Mouse (Mus musculus): ENCODE results near the gene Mlkl. TPM values are rescaled to one million over a fixed set of nuclear protein-coding genes. Genes with fewer than 3 reads are reported as not detected.
A peak's percentile ranks its signal among the peaks of the same experiment; 100 is the strongest.

Gene Mlkl
- total and polyA plus RNA-seq, 3 experiments = 0.72 to 7.9 (median 1.5) TPM

DNA sequence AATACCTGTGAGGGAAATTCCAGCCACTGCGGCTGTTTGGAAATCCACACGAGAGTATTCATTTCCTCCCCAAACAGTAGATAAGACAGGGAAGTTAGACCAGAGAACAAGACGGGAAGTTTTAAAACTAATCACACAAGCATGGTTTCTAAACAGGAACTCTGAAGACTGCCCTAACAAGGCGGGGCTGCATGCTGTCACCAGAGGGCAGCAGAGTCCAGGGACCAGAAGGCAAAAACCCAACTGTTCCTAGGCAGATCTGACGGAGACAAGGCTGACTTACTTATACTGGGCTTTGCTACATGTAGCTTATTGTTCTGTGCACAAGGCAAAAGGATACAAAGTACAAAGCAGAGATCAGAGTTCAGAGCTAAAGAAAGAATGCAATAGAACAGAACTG, 5.2 kb upstream of the Mlkl start:
- peaks cover 50% of the 10 kb centered on the region for H3K27me3 ChIP-seq (replicated peaks)
- H3K27ac ChIP-seq (ENCODE audit: insufficient read depth, low read depth) = no peak overlapping the region
- no peaks in the 10 kb centered on the region for H3K79me2 ChIP-seq (replicated peaks; ENCODE audit: control insufficient read depth, extremely low read depth, insufficient read depth, poor library complexity, severe bottlenecking)
- H3K4me3 ChIP-seq (replicated peaks in 1 of 3; ENCODE audit: low read depth in 2 of 3, low read length in 2 of 3, poor library complexity in 1 of 3) = no peak overlapping the region
- dilution Hi-C loops (cut with MboI; ENCODE audit: extremely low pct_ligation_motif_present, extremely low pct_unique_long_range_greater_than_20kb, low sequenced_read_pairs) = no loop called here
- H3K9me3 ChIP-seq (replicated peaks; ENCODE audit: low read length) = peaks cover 2% of the 10 kb centered on the region
- no peak overlapping the region for H3K4me2 ChIP-seq (ENCODE audit: insufficient read depth, low read depth, poor library complexity, severe bottlenecking)
- peak; percentile 74 for DNase-seq (ENCODE audit: extremely low read depth)
- no peak overlapping the region for H3K9ac ChIP-seq (ENCODE audit: insufficient read depth, low read depth)
- peaks cover 7 to 9% of the 10 kb centered on the region in 2 experiments for H3K4me1 ChIP-seq (ENCODE audit: control insufficient read depth in 1 of 2, insufficient read depth in 2 of 2)
- no peaks in the 10 kb centered on the region for H3K36me3 ChIP-seq (replicated peaks in 1 of 2; ENCODE audit: control insufficient read depth in 1 of 2, insufficient read depth in 1 of 2, low read length in 1 of 2)
- in situ Hi-C loops (cut with MboI; ENCODE audit: low pct_ligation_motif_present, low pct_unique_long_range_greater_than_20kb, low sequenced_read_pairs) = loop anchor here (10.0 kb wide), 1 partner anchor 282 kb away; no protein-coding TSS in a partner anchor
- TF ChIP-seq CTCF (conservative IDR thresholded peaks at IDR 0.05 in 1 of 2, IDR thresholded peaks at IDR 0.05 in 1 of 2; ENCODE audit: low read depth in 2 of 2, low read length in 2 of 2) = peak; percentile 60 to 98; a peak in 3 of 4 replicates
- peak; percentile 39; the same call in 1 of the 2 replicates for TF ChIP-seq MAX (IDR thresholded peaks at IDR 0.05; ENCODE audit: low read length)
- peak; percentile 59; the same call in 1 of the 2 replicates for TF ChIP-seq NELFE (IDR thresholded peaks at IDR 0.05; ENCODE audit: low read depth, low read length)
- TF ChIP-seq RAD21 (IDR thresholded peaks at IDR 0.05; ENCODE audit: low read depth, low read length) = peak; percentile 98
- peak; percentile 80 for TF ChIP-seq ZC3H11A (IDR thresholded peaks at IDR 0.05; ENCODE audit: low read depth, low read length)
- peak; percentile 98 for TF ChIP-seq SMC3 (IDR thresholded peaks at IDR 0.05; ENCODE audit: low read depth, low read length)
- TF ChIP-seq USF2 (conservative IDR thresholded peaks at IDR 0.05; ENCODE audit: low read depth, low read length) = no peak
- no peak for TF ChIP-seq ETS1 (conservative IDR thresholded peaks at IDR 0.05; ENCODE audit: low read depth, low read length)
- no peak for TF ChIP-seq MAZ (IDR thresholded peaks at IDR 0.05; ENCODE audit: low read depth, low read length)
- 0 out of 2 replicates have a peak, but pooled peaks have one; percentile 35 for TF ChIP-seq MEF2A (IDR thresholded peaks at IDR 0.05; ENCODE audit: borderline replicate concordance, low read depth, low read length)
- no peak for TF ChIP-seq JUN (IDR thresholded peaks at IDR 0.05; ENCODE audit: insufficient read depth, low read depth, low read length)

DNA sequence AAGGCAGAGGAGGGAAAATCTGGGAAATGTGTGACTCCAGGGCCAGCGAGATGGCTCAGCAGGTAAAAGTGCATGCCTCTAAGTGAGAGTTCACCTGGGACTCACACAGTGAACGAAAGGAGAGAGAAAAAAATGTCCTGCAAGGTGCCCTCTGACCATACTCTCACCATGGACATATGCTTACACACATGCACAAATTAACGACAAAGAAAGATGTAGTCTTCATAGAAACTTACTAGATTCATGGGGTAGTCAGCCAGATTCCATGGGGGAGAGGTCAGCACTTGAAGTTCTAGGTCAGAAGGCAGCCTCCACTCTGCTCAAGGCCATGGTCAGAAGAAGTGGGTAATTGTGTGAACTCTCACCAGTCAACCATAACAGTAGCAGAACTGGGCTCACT, 2.2 kb upstream of the Mlkl start:
- no peak for DNase-seq (ENCODE audit: extremely low read depth)
- Histone ChIP-seq H3K27me3 (replicated peaks) (peaks cover 34% of the 10 kb centered on the region), H3K4me3 (replicated peaks in 1 of 3; ENCODE audit: low read depth in 2 of 3, low read length in 2 of 3, poor library complexity in 1 of 3) (no peak overlapping the region), H3K4me1 (ENCODE audit: control insufficient read depth in 1 of 2, insufficient read depth in 2 of 2) (peaks cover 0 to 11% of the 10 kb centered on the region in 2 experiments; a peak in 2 of 4 replicates), H3K79me2 (replicated peaks; ENCODE audit: control insufficient read depth, extremely low read depth, insufficient read depth, poor library complexity, severe bottlenecking) (no peaks in the 10 kb centered on the region), H3K9me3 (replicated peaks; ENCODE audit: low read length) (peaks cover 2% of the 10 kb centered on the region), H3K4me2 (ENCODE audit: insufficient read depth, low read depth, poor library complexity, severe bottlenecking) (no peak overlapping the region), H3K27ac (ENCODE audit: insufficient read depth, low read depth) (no peak overlapping the region), H3K36me3 (replicated peaks in 1 of 2; ENCODE audit: control insufficient read depth in 1 of 2, insufficient read depth in 1 of 2, low read length in 1 of 2) (no peaks in the 10 kb centered on the region), H3K9ac (ENCODE audit: insufficient read depth, low read depth) (no peak overlapping the region)
- TF ChIP-seq POLR2A (IDR thresholded peaks at IDR 0.05; ENCODE audit: low read depth, low read length) (no peak), UBTF (IDR thresholded peaks at IDR 0.05; ENCODE audit: low read depth, low read length) (no peak), ZMIZ1 (IDR thresholded peaks at IDR 0.05; ENCODE audit: low read depth, low read length) (no peak), POLR2AphosphoS2 (IDR thresholded peaks at IDR 0.05; ENCODE audit: low read depth, low read length) (no peak), TCF12 (IDR thresholded peaks at IDR 0.05; ENCODE audit: low read depth, low read length) (no peak), NRF1 (IDR thresholded peaks at IDR 0.05; ENCODE audit: low read depth, low read length) (no peak), RCOR1 (conservative IDR thresholded peaks at IDR 0.05; ENCODE audit: low read depth, low read length) (no peak), ZC3H11A (IDR thresholded peaks at IDR 0.05; ENCODE audit: low read depth, low read length) (no peak), HCFC1 (IDR thresholded peaks at IDR 0.05; ENCODE audit: low read depth, low read length) (no peak), BHLHE40 (IDR thresholded peaks at IDR 0.05; ENCODE audit: low read depth, low read length) (no peak), RAD21 (IDR thresholded peaks at IDR 0.05; ENCODE audit: low read depth, low read length) (no peak), JUN (IDR thresholded peaks at IDR 0.05; ENCODE audit: insufficient read depth, low read depth, low read length) (no peak), JUND (conservative IDR thresholded peaks at IDR 0.05; ENCODE audit: low read depth, low read length) (no peak), CTCF (conservative IDR thresholded peaks at IDR 0.05 in 1 of 2, IDR thresholded peaks at IDR 0.05 in 1 of 2; ENCODE audit: low read depth in 2 of 2, low read length in 2 of 2) (no peak), PAX5 (IDR thresholded peaks at IDR 0.05; ENCODE audit: low read length) (no peak), ELF1 (IDR thresholded peaks at IDR 0.05; ENCODE audit: low read depth, low read length) (no peak), CHD1 (IDR thresholded peaks at IDR 0.05; ENCODE audit: low read depth, low read length) (no peak)
- dilution Hi-C loops (cut with MboI; ENCODE audit: extremely low pct_ligation_motif_present, extremely low pct_unique_long_range_greater_than_20kb, low sequenced_read_pairs) (no loop called here), in situ Hi-C loops (cut with MboI; ENCODE audit: low pct_ligation_motif_present, low pct_unique_long_range_greater_than_20kb, low sequenced_read_pairs) (loop anchor here (10.0 kb wide), 1 partner anchor 285 kb away; no protein-coding TSS in a partner anchor)

Data from CH12.LX (cell line).